Mouse (Mus musculus): ENCODE data around the gene Pacsin2. TPM values are rescaled to one million over a fixed set of nuclear protein-coding genes. Genes with fewer than 3 reads are reported as not detected.
A peak's percentile ranks its signal among the peaks of the same experiment; 100 is the strongest.

The Pacsin2 gene
- polyA plus RNA-seq, 1 experiment from 2014 or later: 53.0 TPM

DNA sequence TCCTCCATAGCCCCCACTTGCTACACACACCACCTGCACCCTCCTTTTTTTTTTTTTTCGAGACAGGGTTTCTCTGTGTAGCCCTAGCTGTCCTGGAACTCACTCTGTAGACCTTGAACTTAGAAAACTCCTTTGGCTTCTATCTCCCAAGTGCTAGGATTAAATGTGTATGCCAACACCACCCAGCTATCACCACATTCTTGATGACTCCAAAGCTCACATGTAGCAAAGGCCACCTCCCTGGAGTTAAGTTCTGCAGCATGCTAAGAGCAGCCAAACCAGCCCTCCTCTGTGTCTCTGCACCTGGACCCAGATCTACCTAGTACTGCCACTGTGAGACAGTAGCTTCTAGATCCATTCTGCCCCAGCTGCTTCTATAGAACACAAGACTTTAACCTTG is 6.9 kb downstream of the Pacsin2 start:
- Histone ChIP-seq H3K4me1 (ENCODE audit: control insufficient read depth in 2 of 2, insufficient read depth in 2 of 2, low read length in 2 of 2) (peaks cover 8 to 37% of the 10 kb centered on the region in 2 experiments), H3K9ac (ENCODE audit: low read length) (no peak overlapping the region), H3K27ac (replicated peaks in 1 of 2; ENCODE audit: control insufficient read depth in 1 of 2, insufficient read depth in 1 of 2, low read depth in 2 of 2, low read length in 2 of 2) (no peak overlapping the region), H3K27me3 (ENCODE audit: control insufficient read depth, insufficient read depth, low read length) (no peaks in the 10 kb centered on the region), H3K4me2 (ENCODE audit: low read length) (no peak overlapping the region), H3K4me3 (ENCODE audit: control insufficient read depth in 1 of 2, insufficient read depth in 1 of 2, low read depth in 1 of 2, low read length in 2 of 2) (no peak overlapping the region), H3K9me3 (ENCODE audit: control insufficient read depth, low read length) (no peaks in the 10 kb centered on the region), H3K36me3 (ENCODE audit: control insufficient read depth, insufficient read depth, low read length) (no peaks in the 10 kb centered on the region)
- 60% methylated on average over 1 of the region's 1 CpGs for WGBS
- no peak for ATAC-seq (ENCODE audit: insufficient number of reproducible peaks, insufficient read depth, low FRiP score, low read depth)

DNA sequence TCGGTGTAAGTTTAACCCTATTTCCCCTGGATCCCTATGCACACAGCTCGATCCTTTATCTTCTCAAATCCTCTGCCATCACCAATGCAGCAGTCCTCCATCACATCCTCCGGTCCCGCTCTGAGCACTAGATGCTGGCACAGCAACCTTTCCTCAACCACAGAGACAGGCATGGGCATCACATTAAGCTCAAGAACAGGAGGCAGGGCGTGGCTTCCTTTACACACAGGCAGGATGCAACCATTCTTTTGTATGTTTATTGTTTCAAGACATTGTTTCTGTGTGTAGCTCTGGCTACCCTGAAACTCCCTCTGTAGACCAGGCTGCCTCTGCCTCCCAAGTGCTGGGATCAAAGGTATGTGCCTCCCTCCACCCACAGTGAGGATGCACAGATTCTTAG is 8.8 kb downstream of the Pacsin2 start:
- no peak for ATAC-seq (ENCODE audit: insufficient number of reproducible peaks, insufficient read depth, low FRiP score, low read depth)
- no peak overlapping the region for H3K4me2 ChIP-seq (ENCODE audit: low read length)
- 93% methylated on average over 5 of the region's 5 CpGs for WGBS
- no peaks in the 10 kb centered on the region for H3K27me3 ChIP-seq (ENCODE audit: control insufficient read depth, insufficient read depth, low read length)
- no peak overlapping the region for H3K4me3 ChIP-seq (ENCODE audit: control insufficient read depth in 1 of 2, insufficient read depth in 1 of 2, low read depth in 1 of 2, low read length in 2 of 2)
- H3K9ac ChIP-seq (ENCODE audit: low read length): no peak overlapping the region
- H3K9me3 ChIP-seq (ENCODE audit: control insufficient read depth, low read length): no peaks in the 10 kb centered on the region
- peaks cover 16 to 42% of the 10 kb centered on the region in 2 experiments for H3K4me1 ChIP-seq (ENCODE audit: control insufficient read depth in 2 of 2, insufficient read depth in 2 of 2, low read length in 2 of 2)
- no peak overlapping the region for H3K27ac ChIP-seq (replicated peaks in 1 of 2; ENCODE audit: control insufficient read depth in 1 of 2, insufficient read depth in 1 of 2, low read depth in 2 of 2, low read length in 2 of 2)
- no peaks in the 10 kb centered on the region for H3K36me3 ChIP-seq (ENCODE audit: control insufficient read depth, insufficient read depth, low read length)

DNA sequence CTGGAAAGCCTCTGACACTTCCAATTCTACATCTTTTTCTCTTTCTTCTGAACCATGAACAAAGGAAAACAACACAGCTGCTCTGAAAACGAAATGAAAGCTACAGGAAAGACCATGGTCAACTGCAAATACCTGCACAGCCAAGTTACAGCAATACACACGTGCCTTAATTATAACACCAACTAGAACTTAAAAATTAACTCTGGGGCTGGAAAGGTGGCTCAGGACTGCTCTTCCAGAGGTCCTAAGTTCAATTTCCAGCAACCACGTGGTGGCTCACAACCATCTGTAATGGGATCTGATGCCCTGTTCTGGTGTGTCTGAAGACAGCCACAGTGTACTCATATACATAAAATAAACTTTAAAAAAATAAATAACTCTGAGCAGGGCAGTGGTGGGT is 9.4 kb downstream of the Pacsin2 start:
- ATAC-seq (ENCODE audit: insufficient number of reproducible peaks, insufficient read depth, low FRiP score, low read depth): no peak
- 77% methylated on average over 3 of the region's 3 CpGs for WGBS
- Histone ChIP-seq H3K27ac (replicated peaks in 1 of 2; ENCODE audit: control insufficient read depth in 1 of 2, insufficient read depth in 1 of 2, low read depth in 2 of 2, low read length in 2 of 2) (no peak overlapping the region), H3K4me3 (ENCODE audit: control insufficient read depth in 1 of 2, insufficient read depth in 1 of 2, low read depth in 1 of 2, low read length in 2 of 2) (no peak overlapping the region), H3K9ac (ENCODE audit: low read length) (no peak overlapping the region), H3K27me3 (ENCODE audit: control insufficient read depth, insufficient read depth, low read length) (no peaks in the 10 kb centered on the region), H3K36me3 (ENCODE audit: control insufficient read depth, insufficient read depth, low read length) (no peaks in the 10 kb centered on the region), H3K4me2 (ENCODE audit: low read length) (no peak overlapping the region), H3K4me1 (ENCODE audit: control insufficient read depth in 2 of 2, insufficient read depth in 2 of 2, low read length in 2 of 2) (peaks cover 16 to 42% of the 10 kb centered on the region in 2 experiments), H3K9me3 (ENCODE audit: control insufficient read depth, low read length) (no peaks in the 10 kb centered on the region)

DNA sequence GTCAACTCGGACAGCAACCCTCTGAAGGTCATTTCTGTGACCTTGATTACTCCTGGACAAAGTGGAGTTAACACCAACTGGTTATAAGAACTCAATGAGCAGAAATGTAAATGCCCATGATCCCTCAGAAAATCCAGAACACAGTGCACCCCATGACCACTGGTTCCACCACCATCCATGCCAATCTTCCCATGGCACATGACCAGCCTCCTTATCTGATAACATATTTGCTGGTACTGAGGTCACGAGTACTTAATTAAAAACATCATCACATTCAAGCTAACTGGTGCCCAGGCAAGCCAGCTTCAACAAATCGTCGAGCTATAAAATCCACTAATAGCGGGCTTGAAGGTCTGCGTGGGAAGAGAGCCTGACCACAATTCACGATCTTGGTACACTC is 10.0 kb downstream of the Pacsin2 start:
- Histone ChIP-seq H3K27ac (replicated peaks in 1 of 2; ENCODE audit: control insufficient read depth in 1 of 2, insufficient read depth in 1 of 2, low read depth in 2 of 2, low read length in 2 of 2) (peak overlapping the region; percentile 4 to 44; a peak in 1 of 4 replicates), H3K4me1 (ENCODE audit: control insufficient read depth in 2 of 2, insufficient read depth in 2 of 2, low read length in 2 of 2) (peaks cover 16 to 42% of the 10 kb centered on the region in 2 experiments), H3K4me2 (ENCODE audit: low read length) (no peak overlapping the region), H3K9ac (ENCODE audit: low read length) (no peak overlapping the region), H3K27me3 (ENCODE audit: control insufficient read depth, insufficient read depth, low read length) (no peaks in the 10 kb centered on the region), H3K4me3 (ENCODE audit: control insufficient read depth in 1 of 2, insufficient read depth in 1 of 2, low read depth in 1 of 2, low read length in 2 of 2) (no peak overlapping the region), H3K36me3 (ENCODE audit: control insufficient read depth, insufficient read depth, low read length) (no peaks in the 10 kb centered on the region), H3K9me3 (ENCODE audit: control insufficient read depth, low read length) (no peaks in the 10 kb centered on the region)
- no peak for ATAC-seq (ENCODE audit: insufficient number of reproducible peaks, insufficient read depth, low FRiP score, low read depth)
- WGBS: 67% methylated on average over 7 of the region's 7 CpGs

DNA sequence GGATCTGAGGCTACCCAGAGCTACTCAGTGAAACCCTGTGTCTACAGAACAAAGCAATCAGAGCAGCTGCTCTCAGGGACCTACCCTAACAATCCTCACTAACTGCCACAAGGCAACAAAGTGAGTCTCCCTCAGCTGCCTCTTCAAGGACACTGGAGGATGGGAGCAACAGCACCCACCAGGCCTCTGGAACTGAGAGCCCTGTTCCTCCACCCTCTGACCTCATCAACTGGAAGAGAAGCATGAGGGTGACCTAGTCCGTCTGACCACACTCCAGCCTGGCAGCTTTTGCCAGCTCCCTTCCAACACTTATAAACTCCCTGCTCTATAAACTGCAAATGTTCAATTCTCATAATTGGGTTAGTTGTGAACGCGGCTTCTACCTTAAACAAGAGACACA is 10.5 kb downstream of the Pacsin2 start:
- Histone ChIP-seq H3K4me2 (ENCODE audit: low read length) (no peak overlapping the region), H3K9ac (ENCODE audit: low read length) (peak overlapping the region; percentile 31; the same call in 1 of the 2 replicates), H3K27me3 (ENCODE audit: control insufficient read depth, insufficient read depth, low read length) (no peaks in the 10 kb centered on the region), H3K27ac (replicated peaks in 1 of 2; ENCODE audit: control insufficient read depth in 1 of 2, insufficient read depth in 1 of 2, low read depth in 2 of 2, low read length in 2 of 2) (peak overlapping the region in 1 of 2 experiments; percentile 44; a peak in 2 of 4 replicates), H3K4me3 (ENCODE audit: control insufficient read depth in 1 of 2, insufficient read depth in 1 of 2, low read depth in 1 of 2, low read length in 2 of 2) (no peak overlapping the region), H3K4me1 (ENCODE audit: control insufficient read depth in 2 of 2, insufficient read depth in 2 of 2, low read length in 2 of 2) (peaks cover 16 to 43% of the 10 kb centered on the region in 2 experiments), H3K9me3 (ENCODE audit: control insufficient read depth, low read length) (no peaks in the 10 kb centered on the region), H3K36me3 (ENCODE audit: control insufficient read depth, insufficient read depth, low read length) (no peaks in the 10 kb centered on the region)
- no peak for ATAC-seq (ENCODE audit: insufficient number of reproducible peaks, insufficient read depth, low FRiP score, low read depth)
- 70% methylated on average over 3 of the region's 3 CpGs for WGBS

DNA sequence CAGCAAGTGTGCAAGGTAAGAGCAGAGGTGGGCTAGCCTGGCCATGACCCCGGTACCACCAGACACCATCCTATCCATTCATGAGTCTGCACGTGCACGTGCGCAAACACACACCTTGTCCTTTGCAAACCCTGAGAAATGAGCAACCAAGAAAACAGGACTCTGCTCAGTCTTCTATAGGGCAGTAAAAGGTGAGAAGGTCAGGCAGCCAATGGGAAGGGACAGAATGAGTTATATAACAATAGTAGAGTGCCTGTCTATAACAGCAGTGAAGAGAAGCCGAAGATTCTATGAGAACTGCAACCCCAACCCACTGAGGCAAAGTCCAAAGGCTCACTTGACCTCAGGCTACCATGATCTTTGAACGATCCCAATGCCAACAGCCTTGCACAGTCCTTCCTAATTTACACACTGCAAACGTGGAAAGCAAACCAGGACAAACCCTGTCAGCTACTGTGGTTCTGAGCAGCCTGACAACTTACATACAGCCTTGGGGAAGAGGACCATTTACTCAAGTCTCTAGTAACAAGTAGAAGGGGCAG is 12.1 kb downstream of the Pacsin2 start:
- H3K27me3 ChIP-seq (ENCODE audit: control insufficient read depth, insufficient read depth, low read length): no peaks in the 10 kb centered on the region
- 86% methylated on average over 7 of the region's 7 CpGs for WGBS
- peaks cover 30 to 53% of the 10 kb centered on the region in 2 experiments for H3K4me1 ChIP-seq (ENCODE audit: control insufficient read depth in 2 of 2, insufficient read depth in 2 of 2, low read length in 2 of 2)
- no peak for ATAC-seq (ENCODE audit: insufficient number of reproducible peaks, insufficient read depth, low FRiP score, low read depth)
- H3K9me3 ChIP-seq (ENCODE audit: control insufficient read depth, low read length): no peaks in the 10 kb centered on the region
- H3K9ac ChIP-seq (ENCODE audit: low read length): no peak overlapping the region
- H3K4me2 ChIP-seq (ENCODE audit: low read length): no peak overlapping the region
- no peak overlapping the region for H3K4me3 ChIP-seq (ENCODE audit: control insufficient read depth in 1 of 2, insufficient read depth in 1 of 2, low read depth in 1 of 2, low read length in 2 of 2)
- peak overlapping the region; percentile 7 to 50; a peak in 3 of 4 replicates for H3K27ac ChIP-seq (replicated peaks in 1 of 2; ENCODE audit: control insufficient read depth in 1 of 2, insufficient read depth in 1 of 2, low read depth in 2 of 2, low read length in 2 of 2)
- no peaks in the 10 kb centered on the region for H3K36me3 ChIP-seq (ENCODE audit: control insufficient read depth, insufficient read depth, low read length)

DNA sequence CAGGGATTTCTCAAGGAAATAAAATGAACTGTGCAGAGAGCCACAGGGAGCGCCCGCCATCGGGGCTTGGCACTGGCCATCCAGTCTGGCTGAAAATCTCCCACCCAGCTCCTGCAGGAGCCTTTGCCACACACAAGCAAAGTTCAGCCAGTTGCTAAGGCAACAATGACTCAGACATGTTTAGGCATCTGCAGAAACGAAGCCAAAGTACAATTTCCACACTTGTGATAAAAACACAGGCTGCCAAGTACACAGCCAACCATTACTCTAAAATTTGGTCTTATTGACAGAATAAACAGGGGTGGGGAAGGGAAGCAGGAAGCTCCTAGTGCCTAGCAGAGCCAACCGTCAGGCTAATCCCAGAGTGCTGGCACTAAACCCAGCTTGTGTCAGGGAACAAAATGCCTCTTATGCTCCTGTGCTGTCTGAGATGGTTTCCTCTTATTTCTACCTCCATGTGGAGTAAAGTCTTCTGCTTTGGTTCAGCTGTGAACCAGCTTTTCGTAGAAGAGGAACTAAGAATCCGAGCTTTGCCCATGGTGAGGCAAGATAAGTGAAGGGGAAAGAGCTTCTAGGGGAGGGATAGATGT is 12.7 kb downstream of the Pacsin2 start:
- H3K4me3 ChIP-seq (ENCODE audit: control insufficient read depth in 1 of 2, insufficient read depth in 1 of 2, low read depth in 1 of 2, low read length in 2 of 2): no peak overlapping the region
- H3K4me1 ChIP-seq (ENCODE audit: control insufficient read depth in 2 of 2, insufficient read depth in 2 of 2, low read length in 2 of 2): peaks cover 35 to 55% of the 10 kb centered on the region in 2 experiments
- no peaks in the 10 kb centered on the region for H3K36me3 ChIP-seq (ENCODE audit: control insufficient read depth, insufficient read depth, low read length)
- no peaks in the 10 kb centered on the region for H3K9me3 ChIP-seq (ENCODE audit: control insufficient read depth, low read length)
- peak overlapping the region; percentile 7 to 50; a peak in 3 of 4 replicates for H3K27ac ChIP-seq (replicated peaks in 1 of 2; ENCODE audit: control insufficient read depth in 1 of 2, insufficient read depth in 1 of 2, low read depth in 2 of 2, low read length in 2 of 2)
- WGBS: 60% methylated on average over 7 of the region's 7 CpGs
- no peak overlapping the region for H3K4me2 ChIP-seq (ENCODE audit: low read length)
- no peak overlapping the region for H3K9ac ChIP-seq (ENCODE audit: low read length)
- H3K27me3 ChIP-seq (ENCODE audit: control insufficient read depth, insufficient read depth, low read length): no peaks in the 10 kb centered on the region
- ATAC-seq (ENCODE audit: insufficient number of reproducible peaks, insufficient read depth, low FRiP score, low read depth): no peak

DNA sequence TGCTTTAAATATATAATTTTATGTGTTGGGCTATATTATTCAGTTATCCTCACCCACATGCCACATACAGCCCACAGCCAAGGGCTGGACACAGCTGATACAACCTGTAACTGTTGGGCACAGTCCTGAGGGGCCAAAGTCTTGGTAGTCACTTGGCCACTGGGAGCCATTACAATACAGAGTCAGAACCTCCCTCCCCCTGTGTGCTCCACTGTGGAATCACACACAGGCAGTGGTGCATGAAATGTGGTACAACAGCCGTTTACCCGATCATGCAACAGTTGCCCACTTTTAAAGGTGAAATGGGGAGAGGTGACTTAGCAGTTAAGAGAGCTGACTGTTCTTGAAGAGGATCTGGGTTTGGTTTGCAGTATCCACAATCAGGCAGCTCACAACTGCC is 14.4 kb downstream of the Pacsin2 start:
- H3K4me3 ChIP-seq (ENCODE audit: control insufficient read depth in 1 of 2, insufficient read depth in 1 of 2, low read depth in 1 of 2, low read length in 2 of 2): no peak overlapping the region
- ATAC-seq (ENCODE audit: insufficient number of reproducible peaks, insufficient read depth, low FRiP score, low read depth): no peak
- no peak overlapping the region for H3K9ac ChIP-seq (ENCODE audit: low read length)
- WGBS: 93% methylated on average over 2 of the region's 2 CpGs
- no peaks in the 10 kb centered on the region for H3K9me3 ChIP-seq (ENCODE audit: control insufficient read depth, low read length)
- no peaks in the 10 kb centered on the region for H3K27me3 ChIP-seq (ENCODE audit: control insufficient read depth, insufficient read depth, low read length)
- H3K36me3 ChIP-seq (ENCODE audit: control insufficient read depth, insufficient read depth, low read length): no peaks in the 10 kb centered on the region
- no peak overlapping the region for H3K27ac ChIP-seq (replicated peaks in 1 of 2; ENCODE audit: control insufficient read depth in 1 of 2, insufficient read depth in 1 of 2, low read depth in 2 of 2, low read length in 2 of 2)
- H3K4me2 ChIP-seq (ENCODE audit: low read length): no peak overlapping the region
- H3K4me1 ChIP-seq (ENCODE audit: control insufficient read depth in 2 of 2, insufficient read depth in 2 of 2, low read length in 2 of 2): peaks cover 48 to 72% of the 10 kb centered on the region in 2 experiments

All from heart, embryonic 14.5 days (tissue).